Mouse (Mus musculus): ENCODE results near the gene Ttbk2.

Ttbk2 gene

GRCm38 (mm10) chr2:120745496-120745895 lies 104.9 kb downstream of the Ttbk2 start:
- DNase-seq (ENCODE audit: low spot score in 2 of 2) = no peak

- no peak for DNase-seq (ENCODE audit: low spot score in 2 of 2)
Observed at GRCm38 (mm10) chr2:120731877-120732530, 118.4 kb downstream of the Ttbk2 start.

- peak; percentile 93 for DNase-seq (ENCODE audit: low spot score in 2 of 2)
Observed at GRCm38 (mm10) chr2:120731167-120731862, 119.1 kb downstream of the Ttbk2 start.

- peak; percentile 16 to 35 for DNase-seq (ENCODE audit: low spot score in 2 of 2)
Observed at GRCm38 (mm10) chr2:120730639-120731166, 119.7 kb downstream of the Ttbk2 start.

GRCm38 (mm10) chr2:120729775-120730585 lies 120.4 kb downstream of the Ttbk2 start:
- peak; percentile 8 to 18 for DNase-seq (ENCODE audit: low spot score in 2 of 2)

- DNase-seq (ENCODE audit: low spot score in 2 of 2) = no peak
Observed at GRCm38 (mm10) chr2:120724176-120724575, 126.2 kb downstream of the Ttbk2 start.

- DNase-seq (ENCODE audit: low spot score in 2 of 2) = no peak
Observed at GRCm38 (mm10) chr2:120723621-120724020, 126.8 kb downstream of the Ttbk2 start.

GRCm38 (mm10) chr2:120722491-120722890 lies 127.9 kb downstream of the Ttbk2 start:
- DNase-seq (ENCODE audit: low spot score in 2 of 2) = no peak

- no peak for DNase-seq (ENCODE audit: low spot score in 2 of 2)
Observed at GRCm38 (mm10) chr2:120721911-120722310, 128.5 kb downstream of the Ttbk2 start.

GRCm38 (mm10) chr2:120720821-120721220 lies 129.6 kb downstream of the Ttbk2 start:
- DNase-seq (ENCODE audit: low spot score in 2 of 2) = no peak

- no peak for DNase-seq (ENCODE audit: low spot score in 2 of 2)
Observed at GRCm38 (mm10) chr2:120718496-120718895, 131.9 kb downstream of the Ttbk2 start.

- no peak for DNase-seq (ENCODE audit: low spot score in 2 of 2)
Observed at GRCm38 (mm10) chr2:120713441-120713840, 137.0 kb downstream of the Ttbk2 start.

GRCm38 (mm10) chr2:120710948-120711347 lies 139.5 kb downstream of the Ttbk2 start:
- DNase-seq (ENCODE audit: low spot score in 2 of 2) = no peak

GRCm38 (mm10) chr2:120710154-120710553 lies 140.2 kb downstream of the Ttbk2 start:
- no peak for DNase-seq (ENCODE audit: low spot score in 2 of 2)

GRCm38 (mm10) chr2:120707041-120707440 lies 143.4 kb downstream of the Ttbk2 start:
- DNase-seq (ENCODE audit: low spot score in 2 of 2) = no peak

GRCm38 (mm10) chr2:120702675-120703074 lies 147.7 kb downstream of the Ttbk2 start:
- DNase-seq (ENCODE audit: low spot score in 2 of 2) = no peak

GRCm38 (mm10) chr2:120700379-120700885 lies 150.0 kb downstream of the Ttbk2 start:
- no peak for DNase-seq (ENCODE audit: low spot score in 2 of 2)

- no peak for DNase-seq (ENCODE audit: low spot score in 2 of 2)
Observed at GRCm38 (mm10) chr2:120697767-120698166, 152.6 kb downstream of the Ttbk2 start.

All from spleen, postnatal 36 days (tissue).